In the genomic region with DNA sequence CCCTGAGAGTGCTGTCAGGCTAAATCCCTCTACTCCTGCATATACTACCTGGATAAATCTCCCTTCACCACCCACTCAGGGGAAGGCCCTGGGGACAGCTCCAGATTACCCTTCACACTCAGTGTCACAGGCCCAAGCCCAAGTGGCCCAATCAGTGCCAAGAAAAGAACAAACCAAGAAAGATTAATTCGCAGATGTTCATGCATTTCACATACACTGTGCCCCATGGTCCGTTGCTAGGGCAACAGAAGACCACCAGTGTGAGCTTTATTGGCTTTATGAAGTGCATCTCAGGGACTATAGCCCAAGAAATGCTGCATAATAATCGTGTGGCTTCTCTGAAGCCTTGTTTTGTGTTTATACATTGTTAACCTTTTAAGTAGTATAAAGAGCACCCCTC, we compare ENCODE assay signal across 19 mouse cellular contexts.
A peak's percentile ranks its signal among the peaks of the same experiment; 100 is the strongest.
DNase-seq lines count a peak whose midpoint lies in the region; ATAC-seq lines count a peak whose summit lies in the region.
"Had no signal": no experiment of that assay in that cellular context is flagged by ENCODE, and none has a peak within 500 bp of the region (broad histone marks: within the 10 kb centered on the region; RNA-seq: fewer than 3 reads in every experiment).

No protein-coding gene starts in this region.

- peak overlapping the region; percentile 75 for H3K27ac ChIP-seq in forebrain, embryonic 12.5 days
- peak overlapping the region; percentile 62; the same call in 1 of the 2 replicates for H3K27ac ChIP-seq in hindbrain, embryonic 15.5 days (replicated peaks)
- peak overlapping the region; percentile 25; the same call in 1 of the 2 replicates for H3K27ac ChIP-seq in midbrain, embryonic 16.5 days (ENCODE audit: low read length)
- H3K27ac ChIP-seq: embryonic facial prominence, embryonic 12.5 days; stomach, postnatal 0 days had no signal

- H3K36me3 ChIP-seq in forebrain, embryonic 12.5 days (replicated peaks), result no peaks in the 10 kb centered on the region
- H3K36me3 ChIP-seq in hindbrain, embryonic 15.5 days, result no peaks in the 10 kb centered on the region
- H3K36me3 ChIP-seq in midbrain, embryonic 16.5 days (ENCODE audit: control insufficient read depth, insufficient read depth, low read length), result no peaks in the 10 kb centered on the region
- H3K36me3 ChIP-seq: embryonic facial prominence, embryonic 12.5 days had no signal

- peaks cover 66% of the 10 kb centered on the region for H3K4me1 ChIP-seq in forebrain, embryonic 12.5 days
- peaks cover 51% of the 10 kb centered on the region for H3K4me1 ChIP-seq in hindbrain, embryonic 15.5 days (replicated peaks)
- peaks cover 56% of the 10 kb centered on the region for H3K4me1 ChIP-seq in midbrain, embryonic 16.5 days (ENCODE audit: control insufficient read depth, insufficient read depth, low read length)

- WGBS in forebrain, embryonic 12.5 days, result 16% methylated on average over 3 of the region's 3 CpGs
- WGBS in hindbrain, embryonic 15.5 days, result 18% methylated on average over 3 of the region's 3 CpGs
- WGBS in midbrain, embryonic 16.5 days, result 6% methylated on average over 3 of the region's 3 CpGs

- no peak overlapping the region for H3K9ac ChIP-seq in forebrain, embryonic 12.5 days
- no peak overlapping the region for H3K9ac ChIP-seq in hindbrain, embryonic 15.5 days
- H3K9ac ChIP-seq in midbrain, embryonic 16.5 days (ENCODE audit: low read depth, low read length), result no peak overlapping the region
- H3K9ac ChIP-seq: embryonic facial prominence, embryonic 12.5 days had no signal

- peak overlapping the region; percentile 10; the same call in 1 of the 2 replicates for H3K4me2 ChIP-seq in forebrain, embryonic 12.5 days
- H3K4me2 ChIP-seq in hindbrain, embryonic 15.5 days, result no peak overlapping the region
- H3K4me2 ChIP-seq in midbrain, embryonic 16.5 days (ENCODE audit: low read length), result 0 out of 2 replicates have a peak overlapping the region, but pooled peaks have one; percentile 5
- H3K4me2 ChIP-seq: embryonic facial prominence, embryonic 12.5 days had no signal

- H3K9me3 ChIP-seq in forebrain, embryonic 12.5 days, result no peaks in the 10 kb centered on the region
- H3K9me3 ChIP-seq in hindbrain, embryonic 15.5 days, result no peaks in the 10 kb centered on the region
- H3K9me3 ChIP-seq in midbrain, embryonic 16.5 days (replicated peaks; ENCODE audit: control insufficient read depth, low read length, poor library complexity, severe bottlenecking), result no peaks in the 10 kb centered on the region
- H3K9me3 ChIP-seq: embryonic facial prominence, embryonic 12.5 days had no signal

- no peak overlapping the region for H3K4me3 ChIP-seq in forebrain, embryonic 12.5 days (replicated peaks)
- no peak overlapping the region for H3K4me3 ChIP-seq in hindbrain, embryonic 15.5 days
- no peak overlapping the region for H3K4me3 ChIP-seq in midbrain, embryonic 16.5 days (ENCODE audit: low read depth, low read length)
- H3K4me3 ChIP-seq: embryonic facial prominence, embryonic 12.5 days had no signal

- H3K27me3 ChIP-seq in forebrain, embryonic 12.5 days, result peaks cover 12% of the 10 kb centered on the region
- no peaks in the 10 kb centered on the region for H3K27me3 ChIP-seq in hindbrain, embryonic 15.5 days
- no peaks in the 10 kb centered on the region for H3K27me3 ChIP-seq in midbrain, embryonic 16.5 days (ENCODE audit: control insufficient read depth, insufficient read depth, low read depth, low read length)
- H3K27me3 ChIP-seq: CH12.LX; embryonic facial prominence, embryonic 12.5 days had no signal

- peak; percentile 53 for ATAC-seq in forebrain, embryonic 12.5 days (ENCODE audit: low FRiP score)
- peak; percentile 84 for ATAC-seq in hindbrain, embryonic 15.5 days (ENCODE audit: low FRiP score, low read depth)
- ATAC-seq in midbrain, embryonic 16.5 days, result peak; percentile 75
- no peak for ATAC-seq in granulocyte monocyte progenitor cell, adult 5-6 weeks (replicated peaks; ENCODE audit: poor library complexity, severe bottlenecking)
- ATAC-seq: intestine, embryonic 16.5 days had no signal

- DNase-seq in cerebellum, postnatal 14 days, result peak; percentile 45 to 55
- no peak for DNase-seq in cerebellum, adult 9-10 months
- DNase-seq in kidney, postnatal 4 days, result no peak
- no peak for DNase-seq in heart, adult 18-20 months
- DNase-seq: adrenal gland, postnatal 14 days; cerebellum, postnatal 36 days; heart, postnatal 10 days; layer of hippocampus, adult 9-11 months; liver; lung, adult 2 months; thymus, postnatal 36 days had no signal

Comparison
In these comparisons a context has a peak if more than half of its experiments do, and no peak if none do; other contexts are left out.
1. DNase-seq: peak in cerebellum, postnatal 14 days (2 of 2); none in cerebellum, adult 9-10 months (single experiment), kidney, postnatal 4 days (0 of 2) and heart, adult 18-20 months (0 of 2).
2. H3K27ac ChIP-seq: peak in every context shown above with its lines; median percentile 75 in forebrain, embryonic 12.5 days; 62 in hindbrain, embryonic 15.5 days; 25 in midbrain, embryonic 16.5 days.